ENCODE assay signal across 20 mouse cellular contexts in the genomic region with DNA sequence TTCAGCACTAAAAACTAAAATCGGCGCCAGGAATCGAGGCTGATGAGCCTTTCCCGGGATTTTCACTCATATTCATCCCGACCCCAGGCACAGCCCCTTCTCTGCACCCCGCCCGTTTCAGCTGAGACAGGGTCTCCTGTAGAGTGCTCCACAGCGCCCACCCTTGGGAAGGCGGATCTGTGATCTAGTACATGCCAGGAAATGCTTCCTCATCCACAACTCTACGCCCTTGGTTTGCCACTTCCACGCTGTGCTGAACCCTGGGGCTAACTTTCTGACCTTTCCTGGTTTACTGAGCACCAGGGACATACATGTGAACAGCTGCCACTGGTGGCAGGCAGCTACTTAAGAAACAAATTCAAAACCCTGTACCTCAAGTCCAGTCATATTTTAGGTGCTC. TPM values are rescaled to one million over a fixed set of nuclear protein-coding genes. Genes with fewer than 3 reads are reported as not detected.
A peak's percentile ranks its signal among the peaks of the same experiment; 100 is the strongest.
DNase-seq lines count a peak whose midpoint lies in the region; ATAC-seq and TF ChIP-seq lines count a peak whose summit lies in the region.
"Had no signal": no experiment of that assay in that cellular context is flagged by ENCODE, and none has a peak within 500 bp of the region (broad histone marks: within the 10 kb centered on the region; RNA-seq: fewer than 3 reads in every experiment).

No protein-coding gene starts in this region.

- H3K4me3 ChIP-seq in gastrocnemius, adult 2 months: peak overlapping the region; percentile 47
- peak overlapping the region; percentile 87 for H3K4me3 ChIP-seq in heart, embryonic 13.5 days
- no peak overlapping the region for H3K4me3 ChIP-seq in kidney, embryonic 16.5 days (ENCODE audit: low read length)
- H3K4me3 ChIP-seq in ES-Bruce4 (ENCODE audit: low read depth, low read length): no peak overlapping the region
- H3K4me3 ChIP-seq: intestine, embryonic 15.5 days; left cerebral cortex, adult 2 months; midbrain, embryonic 15.5 days; myocyte had no signal

- ATAC-seq in heart, embryonic 13.5 days (ENCODE audit: extremely low read depth, insufficient number of reproducible peaks, low FRiP score, low TSS enrichment): no peak
- ATAC-seq in kidney, embryonic 16.5 days (ENCODE audit: low FRiP score, low TSS enrichment): no peak
- ATAC-seq in erythroid progenitor cell, adult 5-6 weeks (replicated peaks; ENCODE audit: low FRiP score, poor library complexity, severe bottlenecking): no peak
- ATAC-seq: forebrain, embryonic 14.5 days; intestine, embryonic 15.5 days; midbrain, embryonic 15.5 days had no signal

- no peak for TF ChIP-seq POLR2A in ES-Bruce4 (IDR thresholded peaks at IDR 0.05; ENCODE audit: insufficient read depth, low read length)

- peak; percentile 37 for TF ChIP-seq CTCF in gastrocnemius, adult 2 months (IDR thresholded peaks at IDR 0.05)
- peak; percentile 35 for TF ChIP-seq CTCF in ES-Bruce4 (IDR thresholded peaks at IDR 0.05; ENCODE audit: low read depth, low read length)

- H3K9ac ChIP-seq in heart, embryonic 13.5 days: peak overlapping the region; percentile 38; the same call in 1 of the 2 replicates
- H3K9ac ChIP-seq in kidney, embryonic 16.5 days (replicated peaks; ENCODE audit: low read length): peak overlapping the region; percentile 31; the same call in 1 of the 2 replicates
- no peak overlapping the region for H3K9ac ChIP-seq in ES-Bruce4 (ENCODE audit: low read depth, poor library complexity, severe bottlenecking)
- H3K9ac ChIP-seq: hindbrain, embryonic 14.5 days; intestine, embryonic 15.5 days; lung, embryonic 14.5 days; midbrain, embryonic 15.5 days had no signal

- peak overlapping the region; percentile 55 for H3K4me2 ChIP-seq in heart, embryonic 13.5 days
- peak overlapping the region; percentile 8; the same call in 1 of the 2 replicates for H3K4me2 ChIP-seq in kidney, embryonic 16.5 days (replicated peaks; ENCODE audit: low read depth, low read length)
- H3K4me2 ChIP-seq: hindbrain, embryonic 14.5 days; intestine, embryonic 15.5 days; lung, embryonic 14.5 days; midbrain, embryonic 15.5 days had no signal

- intact Hi-C loops in gastrocnemius, adult 2 months (cut with DNase I): loop anchor here (5.0 kb wide), 1 partner anchor 481 kb away; no protein-coding TSS in a partner anchor
- intact Hi-C loops in heart, postnatal 10 days (cut with DNase I): loop anchor here (2.0 kb wide), 1 partner anchor 303 kb away; no protein-coding TSS in a partner anchor

- H3K27ac ChIP-seq in gastrocnemius, adult 2 months: peak overlapping the region; percentile 85
- peak overlapping the region; percentile 22 for H3K27ac ChIP-seq in heart, embryonic 13.5 days (replicated peaks)
- H3K27ac ChIP-seq in kidney, embryonic 16.5 days (ENCODE audit: low read length): no peak overlapping the region
- no peak overlapping the region for H3K27ac ChIP-seq in ES-Bruce4 (ENCODE audit: insufficient read depth, low read length)
- H3K27ac ChIP-seq: hindbrain, embryonic 14.5 days; intestine, embryonic 15.5 days; left cerebral cortex, adult 2 months; midbrain, embryonic 15.5 days had no signal

- H3K4me1 ChIP-seq in heart, embryonic 13.5 days: peaks cover 61% of the 10 kb centered on the region
- H3K4me1 ChIP-seq in kidney, embryonic 16.5 days (ENCODE audit: insufficient read depth, low read length): peaks cover 13% of the 10 kb centered on the region; the same call in 1 of the 2 replicates
- peaks cover 2% of the 10 kb centered on the region for H3K4me1 ChIP-seq in ES-Bruce4 (ENCODE audit: control insufficient read depth, insufficient read depth, low read length)

- H3K36me3 ChIP-seq in heart, embryonic 13.5 days: peaks cover 39% of the 10 kb centered on the region
- H3K36me3 ChIP-seq in kidney, embryonic 16.5 days (ENCODE audit: insufficient read depth, low read length): peaks cover 12% of the 10 kb centered on the region
- peaks cover 24% of the 10 kb centered on the region for H3K36me3 ChIP-seq in ES-Bruce4 (ENCODE audit: control insufficient read depth, insufficient read depth, low read length, poor library complexity, severe bottlenecking)
- H3K36me3 ChIP-seq: intestine, embryonic 15.5 days; midbrain, embryonic 15.5 days had no signal

- no peaks in the 10 kb centered on the region for H3K9me3 ChIP-seq in heart, embryonic 13.5 days
- no peaks in the 10 kb centered on the region for H3K9me3 ChIP-seq in kidney, embryonic 16.5 days (ENCODE audit: low read length)
- no peaks in the 10 kb centered on the region for H3K9me3 ChIP-seq in ES-Bruce4 (replicated peaks; ENCODE audit: control insufficient read depth, insufficient read depth, low read length, poor library complexity, severe bottlenecking)
- H3K9me3 ChIP-seq: intestine, embryonic 15.5 days; midbrain, embryonic 15.5 days had no signal

- no peak for TF ChIP-seq EP300 in ES-Bruce4 (IDR thresholded peaks at IDR 0.05; ENCODE audit: insufficient read depth, low read depth, low read length)

- no peaks in the 10 kb centered on the region for H3K27me3 ChIP-seq in heart, embryonic 13.5 days (replicated peaks)
- H3K27me3 ChIP-seq in kidney, embryonic 16.5 days (ENCODE audit: insufficient read depth, low read length): no peaks in the 10 kb centered on the region
- no peaks in the 10 kb centered on the region for H3K27me3 ChIP-seq in ES-Bruce4 (ENCODE audit: control insufficient read depth, insufficient read depth, low read length, poor library complexity, severe bottlenecking)
- H3K27me3 ChIP-seq: intestine, embryonic 15.5 days; midbrain, embryonic 15.5 days had no signal

- WGBS in heart, embryonic 13.5 days: 77% methylated on average over 11 of the region's 11 CpGs
- WGBS in kidney, embryonic 16.5 days: 75% methylated on average over 11 of the region's 11 CpGs

- no peak for DNase-seq in gastrocnemius, adult 2 months
- no peak for DNase-seq in gastrocnemius, adult 8-10 months (ENCODE audit: low spot score in 2 of 2)
- DNase-seq in heart, postnatal 10 days: no peak
- no peak for DNase-seq in kidney, postnatal 36 days
- DNase-seq: adrenal gland, adult 8-10 months; cerebellum, adult 8-10 months; left cerebral cortex, postnatal 4 days; lung, embryonic 14.5 days; lung, postnatal 36 days; thymus, postnatal 25 days had no signal

RNA-seq across cellular contexts. Expression of a gene that starts 8.1 kb away (rescaled TPM):
- 100 to 1,000 TPM; 182 to 332 TPM for total RNA-seq in gastrocnemius, adult 2 months (2021)
- total RNA-seq in gastrocnemius, adult 8-10 months (2022): 100 to 1,000 TPM; 270 to 418 (median 347) TPM
- 85.2 and 107 TPM in 2 replicates for polyA plus RNA-seq in heart, embryonic 13.5 days (2015; fragmentation: Nextera tagmentation; extraction: Ambion mirVana)
- 100 to 1,000 TPM; 215 to 280 TPM for total RNA-seq in heart, postnatal 10 days (2021)
- polyA plus RNA-seq in kidney, embryonic 16.5 days (2015; fragmentation: Nextera tagmentation; extraction: Ambion mirVana): 119 and 132 TPM in 2 replicates
- polyA plus RNA-seq in ES-Bruce4 (2011; ENCODE audit: insufficient read depth, insufficient read length, low read depth, missing spikeins): 128 and 133 TPM in 2 replicates
- 271 and 342 TPM in 2 replicates for total RNA-seq in erythroid progenitor cell, adult 5-6 weeks (2015; ENCODE audit: low replicate concordance)
- 296 and 327 TPM in 2 replicates for total RNA-seq in erythroid progenitor cell, adult 5-6 weeks (2017; ENCODE audit: low replicate concordance)

RNA-seq across cellular contexts. Expression of a gene that starts 40.9 kb away (rescaled TPM):
- 10 to 100 TPM; 71.3 to 75.6 TPM for total RNA-seq in gastrocnemius, adult 2 months (2021)
- total RNA-seq in gastrocnemius, adult 8-10 months (2022): 10 to 100 TPM; 57.2 to 77.8 (median 64.6) TPM
- 248 and 271 TPM in 2 replicates for polyA plus RNA-seq in heart, embryonic 13.5 days (2015; fragmentation: Nextera tagmentation; extraction: Ambion mirVana)
- total RNA-seq in heart, postnatal 10 days (2021): 100 to 1,000 TPM; 118 to 134 TPM
- 338 and 353 TPM in 2 replicates for polyA plus RNA-seq in kidney, embryonic 16.5 days (2015; fragmentation: Nextera tagmentation; extraction: Ambion mirVana)
- polyA plus RNA-seq in ES-Bruce4 (2011; ENCODE audit: insufficient read depth, insufficient read length, low read depth, missing spikeins): 280 and 301 TPM in 2 replicates
- 183 and 257 TPM in 2 replicates for total RNA-seq in erythroid progenitor cell, adult 5-6 weeks (2015; ENCODE audit: low replicate concordance)
- 59.2 and 65.6 TPM in 2 replicates for total RNA-seq in erythroid progenitor cell, adult 5-6 weeks (2017; ENCODE audit: low replicate concordance)

RNA-seq across cellular contexts. Expression of a gene that starts 54.1 kb away (rescaled TPM):
- total RNA-seq in gastrocnemius, adult 2 months (2021): 100 to 1,000 TPM; 307 to 392 TPM
- 100 to 1,000 TPM; 278 to 304 (median 295) TPM for total RNA-seq in gastrocnemius, adult 8-10 months (2022)
- 542 and 584 TPM in 2 replicates for polyA plus RNA-seq in heart, embryonic 13.5 days (2015; fragmentation: Nextera tagmentation; extraction: Ambion mirVana)
- total RNA-seq in heart, postnatal 10 days (2021): 100 to 1,000 TPM; 308 to 331 TPM
- polyA plus RNA-seq in kidney, embryonic 16.5 days (2015; fragmentation: Nextera tagmentation; extraction: Ambion mirVana): 318 and 319 TPM in 2 replicates
- polyA plus RNA-seq in ES-Bruce4 (2011; ENCODE audit: insufficient read depth, insufficient read length, low read depth, missing spikeins): 238 and 240 TPM in 2 replicates
- 72.5 and 85.8 TPM in 2 replicates for total RNA-seq in erythroid progenitor cell, adult 5-6 weeks (2015; ENCODE audit: low replicate concordance)
- total RNA-seq in erythroid progenitor cell, adult 5-6 weeks (2017; ENCODE audit: low replicate concordance): 31.6 and 34.5 TPM in 2 replicates

Comparison
In these comparisons a context has a peak if more than half of its experiments do, and no peak if none do; other contexts are left out.
1. H3K27ac ChIP-seq: peak in gastrocnemius, adult 2 months (single experiment) and heart, embryonic 13.5 days (single experiment); none in kidney, embryonic 16.5 days (single experiment) and ES-Bruce4 (single experiment).
2. H3K4me3 ChIP-seq: peak in gastrocnemius, adult 2 months (single experiment) and heart, embryonic 13.5 days (single experiment); none in kidney, embryonic 16.5 days (single experiment) and ES-Bruce4 (single experiment).